Mouse (Mus musculus): ENCODE results near the gene Pdzk1ip1. TPM values are rescaled to one million over a fixed set of nuclear protein-coding genes. Genes with fewer than 3 reads are reported as not detected.

Pdzk1ip1 gene
- polyA plus RNA-seq (2012; ENCODE audit: insufficient read depth, low replicate concordance): 2.2 and 5.1 TPM in 2 replicates

DNA sequence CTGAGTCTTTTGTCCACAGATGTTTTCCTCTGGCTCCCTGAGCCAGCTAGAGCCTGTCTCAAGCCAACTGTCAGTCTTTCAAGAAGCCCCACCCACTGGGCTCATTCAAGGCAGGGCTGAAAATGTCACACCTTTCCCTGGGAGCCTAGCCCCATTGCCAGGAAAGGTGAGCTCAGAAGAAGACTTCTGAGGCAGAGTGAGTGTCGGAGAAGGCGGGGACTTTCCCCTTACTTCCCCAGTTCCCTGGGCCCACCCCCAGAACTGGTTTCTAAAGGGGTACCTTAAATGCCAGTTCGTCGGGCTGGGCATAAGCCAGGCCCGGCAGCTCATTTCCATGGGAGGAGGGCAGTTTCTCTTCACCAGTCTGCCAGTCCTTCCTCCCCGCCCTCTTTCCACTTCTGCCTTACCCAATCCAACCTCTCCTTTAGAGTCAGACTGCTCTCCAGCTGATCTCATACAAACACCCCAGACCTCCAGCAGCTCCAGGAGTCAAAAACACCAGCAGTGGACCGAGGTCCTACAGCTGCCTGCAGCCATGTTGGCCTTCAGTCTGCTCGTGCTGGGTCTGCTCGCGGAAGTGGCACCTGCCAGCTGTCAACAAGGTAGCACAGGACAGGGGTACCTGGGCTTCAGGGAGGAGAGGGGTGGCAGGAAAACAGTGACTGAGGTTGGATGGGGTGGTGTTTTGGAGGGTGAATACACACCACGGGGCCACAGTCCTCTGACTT is at the start of gene Pdzk1ip1:
TSS of gene Pdzk1ip1 (plus strand) at position 98 of the 728 bp plus-strand sequence.
- Histone ChIP-seq H3K9me3 (no peaks in the 10 kb centered on the region), H3K27me3 (replicated peaks) (no peaks in the 10 kb centered on the region), H3K36me3 (replicated peaks; ENCODE audit: low read length) (peaks cover 11% of the 10 kb centered on the region), H3K4me3 (replicated peaks) (peak within 1 kb of the TSS; percentile 84), H3K4me1 (peaks cover 92% of the 10 kb centered on the region)
- no peak for TF ChIP-seq FLI1 (IDR thresholded peaks at IDR 0.05; ENCODE audit: low read length)
- TF ChIP-seq GATA1 (IDR thresholded peaks at IDR 0.05; ENCODE audit: borderline replicate concordance, low read length): no peak

DNA sequence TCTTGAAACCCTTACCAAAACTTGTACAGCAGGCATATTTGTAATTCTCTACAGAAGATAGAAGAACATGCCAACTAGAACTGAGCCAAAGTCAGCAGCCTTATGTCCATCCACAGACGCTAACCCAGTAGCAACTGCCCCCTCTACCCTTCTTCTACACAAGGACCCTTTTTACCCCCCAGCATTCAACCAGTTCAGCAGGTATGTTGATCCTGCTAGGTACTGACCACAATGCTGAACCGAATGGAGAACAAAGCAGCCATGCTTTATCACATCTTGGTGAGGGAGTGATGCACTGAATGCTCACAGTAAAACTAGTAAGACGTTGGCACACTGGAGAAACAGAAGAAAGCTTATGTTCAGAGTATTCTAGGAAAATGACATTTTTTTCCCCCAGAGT is 42.9 kb upstream of the Pdzk1ip1 start:
- no peak overlapping the region for H3K4me3 ChIP-seq (replicated peaks)
- peaks cover 57% of the 10 kb centered on the region for H3K4me1 ChIP-seq
- no peaks in the 10 kb centered on the region for H3K27me3 ChIP-seq (replicated peaks)
- H3K9me3 ChIP-seq: no peaks in the 10 kb centered on the region
- H3K36me3 ChIP-seq (replicated peaks; ENCODE audit: low read length): peaks cover 36% of the 10 kb centered on the region
- TF ChIP-seq GATA1 (IDR thresholded peaks at IDR 0.05; ENCODE audit: borderline replicate concordance, low read length) (no peak), FLI1 (IDR thresholded peaks at IDR 0.05; ENCODE audit: low read length) (no peak)

DNA sequence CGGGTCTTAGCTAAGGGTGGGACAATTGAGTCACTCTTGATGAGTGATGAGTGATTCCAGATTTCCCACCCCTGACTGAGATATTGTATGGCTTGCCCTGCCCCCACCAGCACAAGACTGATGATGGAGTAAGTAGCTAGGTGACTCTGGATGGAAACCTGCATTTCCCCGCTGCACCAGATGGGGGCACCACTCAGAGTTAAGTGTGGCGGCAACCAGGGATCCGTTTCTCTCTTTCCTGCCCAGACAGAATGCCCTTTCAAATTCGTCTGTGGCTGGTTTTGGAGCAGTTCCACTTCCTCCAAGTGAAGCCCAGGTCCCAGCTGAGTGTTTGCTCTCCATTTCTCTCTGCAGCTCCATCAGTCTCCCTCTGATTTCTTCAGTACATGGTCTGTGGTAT is 40.8 kb upstream of the Pdzk1ip1 start:
- Histone ChIP-seq H3K4me1 (peaks cover 78% of the 10 kb centered on the region), H3K4me3 (replicated peaks) (peak overlapping the region; percentile 87), H3K27me3 (replicated peaks) (no peaks in the 10 kb centered on the region), H3K36me3 (replicated peaks; ENCODE audit: low read length) (peaks cover 15% of the 10 kb centered on the region), H3K9me3 (no peaks in the 10 kb centered on the region)
- TF ChIP-seq GATA1 (IDR thresholded peaks at IDR 0.05; ENCODE audit: borderline replicate concordance, low read length): no peak
- TF ChIP-seq FLI1 (IDR thresholded peaks at IDR 0.05; ENCODE audit: low read length): no peak

DNA sequence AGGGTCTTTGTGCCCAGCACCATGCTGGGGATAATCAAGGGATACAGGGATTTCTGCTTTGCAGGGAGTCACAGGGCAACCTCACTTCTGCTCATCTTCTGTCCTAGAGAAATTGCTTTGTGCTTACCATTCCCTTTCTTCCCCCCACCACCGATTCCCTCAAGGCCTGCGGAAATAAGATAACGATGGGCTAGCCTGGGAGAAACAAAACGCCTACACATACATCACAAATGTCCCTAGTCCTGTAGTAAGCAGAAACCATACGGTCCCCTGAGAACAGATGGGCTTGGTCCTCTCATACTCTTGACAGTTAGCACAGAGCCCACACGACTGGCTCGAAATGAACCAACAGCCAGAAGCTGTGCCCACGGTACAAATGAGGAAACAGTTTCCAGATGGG is 40.3 kb upstream of the Pdzk1ip1 start:
- H3K27me3 ChIP-seq (replicated peaks): no peaks in the 10 kb centered on the region
- peaks cover 10% of the 10 kb centered on the region for H3K36me3 ChIP-seq (replicated peaks; ENCODE audit: low read length)
- H3K4me3 ChIP-seq (replicated peaks): peak overlapping the region; percentile 87
- no peak for TF ChIP-seq FLI1 (IDR thresholded peaks at IDR 0.05; ENCODE audit: low read length)
- TF ChIP-seq GATA1 (IDR thresholded peaks at IDR 0.05; ENCODE audit: borderline replicate concordance, low read length): no peak
- no peaks in the 10 kb centered on the region for H3K9me3 ChIP-seq
- H3K4me1 ChIP-seq: peaks cover 83% of the 10 kb centered on the region

DNA sequence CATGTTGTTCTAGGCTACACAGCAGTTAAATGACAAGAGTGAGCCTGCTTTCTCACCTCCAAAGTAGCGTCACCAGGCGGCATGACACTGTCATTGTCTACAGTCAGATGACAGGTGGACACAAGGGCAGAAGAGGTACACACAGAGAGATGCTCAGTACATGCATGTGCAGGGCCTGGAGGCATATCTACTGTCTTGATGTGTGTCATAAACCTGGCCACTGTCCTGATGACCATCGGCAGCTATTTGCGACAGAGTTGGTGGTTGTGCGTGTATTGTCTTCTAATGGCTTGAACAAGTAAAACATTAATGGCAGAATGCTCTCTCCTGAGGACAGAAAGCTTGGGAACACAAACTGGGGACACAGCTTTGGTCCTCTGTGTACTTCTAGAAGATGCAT is 37.3 kb upstream of the Pdzk1ip1 start:
- Histone ChIP-seq H3K4me1 (peaks cover 97% of the 10 kb centered on the region), H3K36me3 (replicated peaks; ENCODE audit: low read length) (no peaks in the 10 kb centered on the region), H3K4me3 (replicated peaks) (peak overlapping the region; percentile 81), H3K9me3 (no peaks in the 10 kb centered on the region), H3K27me3 (replicated peaks) (no peaks in the 10 kb centered on the region)
- TF ChIP-seq GATA1 (IDR thresholded peaks at IDR 0.05; ENCODE audit: borderline replicate concordance, low read length): no peak
- no peak for TF ChIP-seq FLI1 (IDR thresholded peaks at IDR 0.05; ENCODE audit: low read length)

DNA sequence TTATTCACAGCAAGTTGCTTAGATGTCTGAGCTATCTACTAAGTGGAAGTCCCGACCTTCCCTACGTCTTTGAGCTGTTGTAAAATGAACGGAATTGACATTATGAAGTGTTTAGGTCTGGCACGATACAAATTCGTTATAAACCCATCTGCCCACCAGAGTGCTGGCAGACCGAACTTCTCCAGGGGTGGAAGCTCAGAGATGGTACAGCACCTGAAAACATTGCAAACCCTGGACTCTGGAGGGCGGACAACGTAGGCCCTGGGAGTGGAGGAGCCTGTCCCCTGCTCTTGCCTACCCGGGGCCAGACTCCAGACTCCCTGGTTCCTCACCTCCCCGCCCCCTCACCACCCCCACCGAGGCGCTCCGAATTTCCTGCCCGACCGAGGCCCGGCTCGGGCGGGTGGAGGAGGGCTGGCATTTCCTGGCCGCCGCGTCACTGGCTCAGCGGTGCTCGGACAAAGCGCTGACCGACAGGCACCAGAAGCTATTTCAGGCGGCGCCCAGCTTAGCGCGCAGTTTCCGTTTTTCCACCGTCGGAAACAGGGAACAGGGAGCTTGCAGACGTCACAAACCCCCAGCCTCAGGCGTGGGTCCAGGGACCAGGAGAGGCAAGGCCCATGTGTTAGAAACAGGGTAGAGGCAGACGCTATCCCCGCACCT is 36.0 kb upstream of the Pdzk1ip1 start:
- Histone ChIP-seq H3K9me3 (no peaks in the 10 kb centered on the region), H3K36me3 (replicated peaks; ENCODE audit: low read length) (no peaks in the 10 kb centered on the region), H3K27me3 (replicated peaks) (no peaks in the 10 kb centered on the region), H3K4me3 (replicated peaks) (peak overlapping the region; percentile 92), H3K4me1 (peaks cover 86% of the 10 kb centered on the region)
- TF ChIP-seq FLI1 (IDR thresholded peaks at IDR 0.05; ENCODE audit: low read length) (no peak), GATA1 (IDR thresholded peaks at IDR 0.05; ENCODE audit: borderline replicate concordance, low read length) (no peak)

DNA sequence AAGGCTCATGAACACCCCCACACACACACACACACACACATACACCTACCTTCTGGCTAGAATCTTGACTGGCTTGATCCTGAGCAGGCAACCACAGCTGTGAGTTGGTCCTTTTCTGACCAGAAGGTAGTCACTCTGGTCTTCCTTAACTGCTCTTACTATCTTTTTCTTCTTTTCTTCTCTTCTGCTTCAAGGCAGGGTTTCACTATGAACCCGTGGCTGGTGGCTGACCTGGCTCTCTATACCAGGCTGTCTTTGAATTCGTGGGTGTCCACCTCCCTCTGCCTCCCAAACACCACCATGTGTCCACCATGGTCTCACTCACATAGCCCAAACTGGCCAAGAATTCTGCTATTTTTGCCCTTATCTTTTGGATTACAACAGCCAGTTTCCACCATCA is 33.5 kb upstream of the Pdzk1ip1 start:
- no peak for TF ChIP-seq GATA1 (IDR thresholded peaks at IDR 0.05; ENCODE audit: borderline replicate concordance, low read length)
- TF ChIP-seq FLI1 (IDR thresholded peaks at IDR 0.05; ENCODE audit: low read length): no peak
- no peaks in the 10 kb centered on the region for H3K9me3 ChIP-seq
- H3K4me3 ChIP-seq (replicated peaks): peak overlapping the region; percentile 73
- H3K4me1 ChIP-seq: peaks cover 61% of the 10 kb centered on the region
- peaks cover 3% of the 10 kb centered on the region for H3K36me3 ChIP-seq (replicated peaks; ENCODE audit: low read length)
- H3K27me3 ChIP-seq (replicated peaks): no peaks in the 10 kb centered on the region

DNA sequence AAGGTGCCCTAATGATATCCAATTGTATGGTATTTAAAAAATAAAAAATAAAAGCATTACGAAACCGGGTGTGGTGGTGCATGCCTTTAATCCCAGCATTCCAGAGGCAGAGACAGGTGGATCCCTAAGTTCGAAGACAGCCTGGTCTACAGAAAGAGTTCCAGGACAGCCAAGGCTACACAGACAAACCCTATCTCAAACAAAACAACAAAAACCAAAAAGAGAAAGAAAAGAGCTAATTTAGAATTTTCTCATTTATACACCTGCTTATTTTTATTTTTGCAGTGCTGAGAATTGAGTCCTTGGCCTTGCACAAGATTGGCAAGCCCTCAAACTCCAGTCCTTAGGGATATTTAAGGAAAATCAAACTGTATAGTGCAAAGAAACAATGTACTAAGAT is 32.8 kb upstream of the Pdzk1ip1 start:
- Histone ChIP-seq H3K4me3 (replicated peaks) (peak overlapping the region; percentile 94), H3K4me1 (peaks cover 60% of the 10 kb centered on the region), H3K36me3 (replicated peaks; ENCODE audit: low read length) (peaks cover 10% of the 10 kb centered on the region), H3K9me3 (no peaks in the 10 kb centered on the region), H3K27me3 (replicated peaks) (no peaks in the 10 kb centered on the region)
- TF ChIP-seq GATA1 (IDR thresholded peaks at IDR 0.05; ENCODE audit: borderline replicate concordance, low read length): no peak
- no peak for TF ChIP-seq FLI1 (IDR thresholded peaks at IDR 0.05; ENCODE audit: low read length)

DNA sequence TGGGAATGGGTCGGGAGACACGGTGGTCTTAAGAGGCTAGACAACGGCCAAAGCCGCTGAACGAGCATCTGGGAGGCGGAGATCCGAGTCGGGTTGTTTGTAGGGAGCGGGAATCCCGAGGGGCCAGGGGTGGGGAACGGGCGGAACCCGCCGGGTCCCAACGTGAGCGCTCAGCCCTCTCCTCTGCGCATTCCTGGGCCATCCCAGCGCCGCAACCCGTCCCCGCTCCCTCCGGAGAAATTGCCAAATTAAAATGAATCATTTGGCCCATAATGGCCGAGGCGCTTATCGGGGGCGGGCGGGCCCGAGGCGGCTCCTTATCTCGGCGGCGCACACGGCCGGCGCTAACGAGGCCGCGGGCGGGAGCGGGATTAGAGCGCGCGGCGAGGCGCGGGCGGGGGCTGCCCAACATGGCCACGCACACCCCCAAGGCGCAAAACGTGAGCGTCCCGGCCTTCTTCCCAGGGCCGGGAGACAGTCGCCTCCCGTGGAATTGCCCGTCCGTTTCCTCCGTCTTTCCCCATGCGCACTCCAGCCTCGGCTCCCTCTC is 32.1 kb upstream of the Pdzk1ip1 start, which contains the start of gene Tal1:
TSS of gene Tal1 (plus strand) at position 56 of the 550 bp plus-strand sequence.
- no peaks in the 10 kb centered on the region for H3K27me3 ChIP-seq (replicated peaks)
- peaks cover 60% of the 10 kb centered on the region for H3K4me1 ChIP-seq
- H3K4me3 ChIP-seq (replicated peaks): peak within 1 kb of the TSS; percentile 94
- no peaks in the 10 kb centered on the region for H3K9me3 ChIP-seq
- H3K36me3 ChIP-seq (replicated peaks; ENCODE audit: low read length): peaks cover 17% of the 10 kb centered on the region
- 0 out of 3 replicates have a peak, but pooled peaks have one; percentile 42 for TF ChIP-seq GATA1 (IDR thresholded peaks at IDR 0.05; ENCODE audit: borderline replicate concordance, low read length)
- no peak for TF ChIP-seq FLI1 (IDR thresholded peaks at IDR 0.05; ENCODE audit: low read length)

Measured in megakaryocyte, embryonic 14.5 days (primary cell).